Mouse (Mus musculus) adrenal gland, adult 18-20 months (tissue): ENCODE results near the gene Gm20696. TPM values are rescaled to one million over a fixed set of nuclear protein-coding genes. Genes with fewer than 3 reads are reported as not detected.

Source experiments
- DNase-seq, 2 experiments: peaks; one replicate each; pipeline ENCODE4 v3.0.0; 2021 to 2022; ENCODE audit warnings: low spot score in 2 of 2
- total RNA-seq, 2 experiments: library from RNA; stranded (reverse); gene quantifications; 1 replicate in 1 of 2; 2 replicates in 1 of 2; pipeline ENCODE4 v1.2.3; 2021

The Gm20696 gene
- total RNA-seq, 2 experiments from 2014 or later, result 2.5 to 3.0 TPM

DNA sequence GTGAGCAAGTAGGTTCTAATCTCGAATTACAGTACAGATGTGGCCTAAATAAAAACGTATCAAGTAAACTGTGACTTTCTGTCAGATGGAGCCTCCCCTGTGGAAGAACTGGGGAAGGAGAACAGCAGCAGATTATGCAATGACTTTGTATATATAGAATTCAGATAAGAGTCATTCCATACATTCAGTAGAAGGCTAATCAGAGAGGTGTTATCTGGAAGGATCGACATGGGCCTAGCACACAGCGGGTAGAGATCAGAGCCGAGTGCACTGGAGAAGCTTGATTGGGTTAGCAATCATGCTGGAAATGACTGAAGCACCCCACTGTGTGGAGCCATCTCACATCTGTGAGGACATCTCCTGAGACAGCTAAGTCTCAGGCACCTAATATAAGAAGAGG lies 294.2 kb downstream of the Gm20696 start:
- no peak for DNase-seq

DNA sequence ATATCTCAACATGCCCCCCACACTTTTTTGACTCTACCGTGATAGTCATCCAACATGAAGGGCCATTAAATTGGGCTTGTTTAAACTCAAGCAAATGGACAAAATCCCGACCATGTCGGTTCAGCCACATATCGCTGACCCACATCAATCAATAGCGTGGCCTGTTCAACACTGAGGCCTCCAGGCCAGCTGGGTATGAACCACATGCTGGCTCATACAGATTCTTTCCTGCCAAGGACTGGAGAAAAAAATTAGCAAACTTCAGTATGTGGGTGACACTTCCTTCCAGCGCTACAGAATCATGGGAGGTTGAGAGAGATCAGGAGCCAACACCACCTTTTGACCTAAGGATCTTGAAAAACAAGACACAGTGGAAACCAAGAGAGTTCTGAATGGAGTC lies 294.6 kb downstream of the Gm20696 start:
- no peak for DNase-seq

DNA sequence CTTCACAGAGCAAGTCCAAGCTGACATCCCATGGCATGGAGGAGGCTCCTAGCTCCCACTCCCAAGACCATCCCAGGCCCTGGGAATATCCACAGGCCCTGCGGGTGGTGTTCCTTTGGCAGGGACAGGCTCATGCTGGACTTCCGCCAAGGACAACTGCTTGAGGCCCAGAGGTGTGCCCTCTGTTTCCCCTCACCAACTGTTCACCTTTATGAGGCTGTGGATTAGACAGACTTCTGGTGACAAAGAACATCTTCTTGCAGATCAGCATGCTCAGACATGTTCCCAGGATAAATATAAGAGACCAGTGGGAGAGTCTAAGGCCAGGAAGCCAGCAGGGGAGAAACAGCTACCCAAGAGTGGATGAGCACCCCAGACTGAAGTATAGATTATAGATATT lies 296.7 kb downstream of the Gm20696 start:
- no peak for DNase-seq

DNA sequence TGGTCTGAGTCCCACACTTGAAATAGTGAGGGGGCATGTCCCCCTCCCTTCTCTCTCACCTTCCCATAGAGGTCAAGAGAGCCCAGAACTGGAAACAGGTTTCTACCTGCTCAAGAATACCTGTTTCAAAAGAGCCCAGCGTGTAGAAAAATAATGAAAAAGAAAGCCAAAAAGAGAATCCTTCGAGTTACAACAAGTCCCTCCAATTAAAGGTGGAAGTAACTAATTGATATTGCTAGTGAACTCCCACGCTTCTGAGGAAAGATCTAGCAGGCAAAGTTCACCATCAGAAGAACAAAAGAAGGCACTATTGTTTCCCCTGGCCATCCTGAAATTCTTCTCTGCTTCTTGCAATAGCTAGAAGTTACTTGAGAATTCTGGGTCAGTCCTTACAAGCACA lies 297.4 kb downstream of the Gm20696 start:
- no peak for DNase-seq

DNA sequence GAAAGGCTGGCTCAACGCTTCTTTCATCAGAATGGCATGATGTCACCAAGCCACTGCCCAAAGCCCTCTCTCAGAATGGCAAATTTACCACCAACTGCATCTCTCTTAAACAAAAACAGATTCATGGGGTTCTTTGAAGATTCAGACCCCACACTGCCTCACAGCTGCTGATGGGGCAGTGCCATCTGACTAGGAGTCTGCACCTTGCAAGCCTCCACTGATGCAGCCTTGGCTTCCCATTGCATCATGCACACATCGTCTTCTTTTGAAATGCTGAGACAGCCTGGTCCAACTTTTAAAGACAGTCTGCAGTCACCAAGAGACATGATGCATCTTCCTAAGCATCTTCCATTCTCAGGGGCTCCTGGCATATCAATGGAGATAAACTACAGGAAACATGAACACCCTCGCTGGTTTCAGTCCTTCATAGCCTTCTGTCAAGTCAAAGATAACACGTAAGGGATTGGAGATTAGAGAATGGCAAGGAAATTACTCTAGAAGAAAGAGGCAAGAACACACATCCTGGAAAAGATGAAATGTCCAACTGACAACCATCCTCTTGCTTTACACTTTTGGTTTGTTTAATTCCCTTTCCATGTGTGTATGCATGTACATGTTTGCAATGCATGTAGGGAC lies 298.4 kb downstream of the Gm20696 start:
- DNase-seq, result no peak

DNA sequence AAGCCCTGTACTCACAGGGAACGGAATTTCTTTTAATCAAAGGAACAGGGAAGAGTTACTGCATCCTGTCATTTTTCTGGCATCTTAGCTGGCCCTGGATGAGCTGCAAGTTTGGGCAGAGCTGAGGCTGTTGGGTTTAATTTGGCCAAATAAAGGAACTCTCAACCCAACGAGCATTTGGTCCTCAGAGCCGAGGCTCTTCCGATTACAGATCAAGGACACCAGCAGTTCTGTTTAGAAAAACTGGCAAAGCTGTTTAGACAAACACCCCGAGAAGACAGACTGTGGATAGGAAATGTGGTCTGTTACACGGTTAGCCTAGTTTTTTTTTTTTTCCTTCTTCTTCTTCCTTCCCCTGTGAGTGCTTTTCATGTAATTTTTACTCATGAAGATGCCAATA lies 302.1 kb downstream of the Gm20696 start:
- DNase-seq, result no peak

DNA sequence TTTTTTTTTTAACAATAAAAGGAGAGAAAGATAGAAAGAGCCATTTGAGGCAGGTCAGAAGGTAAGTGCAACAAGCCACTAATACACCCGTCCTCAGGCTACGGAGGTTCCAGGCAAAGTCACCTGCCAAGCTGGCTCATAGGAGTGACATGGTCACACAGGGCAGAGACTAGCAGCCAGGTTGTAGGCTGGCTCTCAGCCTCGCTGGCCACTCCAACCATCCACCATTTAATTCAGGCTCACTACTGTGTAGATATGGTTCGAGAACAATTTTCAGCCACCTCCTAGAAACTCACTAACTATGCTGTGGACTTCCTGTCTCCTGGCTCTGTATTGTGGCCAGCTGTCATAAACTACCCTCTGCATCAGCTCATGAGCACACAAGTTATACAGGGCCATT lies 306.0 kb downstream of the Gm20696 start:
- no peak for DNase-seq

DNA sequence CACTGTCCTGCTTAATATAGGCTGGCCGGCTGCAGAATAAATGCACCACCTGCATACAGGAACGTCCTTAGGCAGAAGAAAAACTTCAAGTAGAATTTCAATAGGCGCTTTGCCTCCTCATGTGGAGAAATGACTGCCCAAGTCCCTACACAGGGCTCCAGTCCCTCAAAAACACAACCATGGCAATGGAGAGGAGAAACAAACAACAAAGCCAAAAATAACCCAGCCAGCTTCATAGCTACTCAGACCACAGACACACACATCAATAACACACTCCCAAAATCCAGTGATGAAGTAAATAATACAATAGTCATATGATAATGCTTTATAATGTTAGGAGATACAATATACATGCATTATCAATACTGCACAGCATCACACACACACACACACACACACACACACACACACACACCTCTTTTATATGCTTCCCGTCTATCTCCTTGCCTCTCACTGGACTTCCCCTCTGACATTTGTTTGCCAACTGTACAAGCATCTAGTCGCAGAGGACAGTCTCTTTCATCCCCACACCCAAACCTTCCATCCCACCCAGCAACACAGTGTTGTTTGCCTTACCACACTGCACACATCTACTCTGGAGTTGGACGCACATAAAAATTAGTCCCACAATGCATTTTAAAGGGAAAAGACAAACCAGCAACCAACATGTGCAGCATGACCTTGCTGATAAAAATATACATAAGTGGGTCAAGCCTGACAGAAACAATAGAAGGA lies 306.7 kb downstream of the Gm20696 start:
- no peak for DNase-seq

DNA sequence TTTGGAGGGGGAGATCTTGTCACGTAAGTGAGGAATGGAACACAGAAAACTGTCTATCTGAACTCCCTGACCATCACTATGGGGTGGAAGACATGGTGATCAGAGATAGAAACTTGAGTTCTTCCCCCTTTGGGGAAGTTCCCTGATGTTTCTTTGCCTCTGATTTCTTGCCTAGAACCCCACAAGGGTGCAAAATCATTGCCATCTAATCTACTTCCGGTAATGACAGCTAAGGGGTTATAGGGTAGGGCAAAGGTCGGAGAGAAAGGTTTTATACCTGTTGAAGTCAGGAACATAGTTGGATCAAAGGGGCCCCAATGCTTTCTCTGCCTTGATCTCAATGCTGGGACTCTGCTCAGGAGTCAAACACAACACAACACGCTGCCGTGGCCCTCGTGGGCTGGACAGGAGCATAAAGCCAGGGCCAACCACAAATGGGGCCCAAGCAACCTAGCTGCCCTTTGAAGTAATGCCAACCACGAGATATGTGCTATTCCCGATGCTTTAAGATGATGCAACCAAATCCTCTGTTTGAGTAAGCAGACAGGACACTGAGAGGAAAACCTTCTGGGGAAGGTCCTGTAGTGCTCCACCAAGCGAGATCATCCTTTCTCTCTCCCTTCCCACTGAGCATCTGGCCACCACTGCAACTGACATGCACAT lies 307.4 kb downstream of the Gm20696 start:
- no peak for DNase-seq

DNA sequence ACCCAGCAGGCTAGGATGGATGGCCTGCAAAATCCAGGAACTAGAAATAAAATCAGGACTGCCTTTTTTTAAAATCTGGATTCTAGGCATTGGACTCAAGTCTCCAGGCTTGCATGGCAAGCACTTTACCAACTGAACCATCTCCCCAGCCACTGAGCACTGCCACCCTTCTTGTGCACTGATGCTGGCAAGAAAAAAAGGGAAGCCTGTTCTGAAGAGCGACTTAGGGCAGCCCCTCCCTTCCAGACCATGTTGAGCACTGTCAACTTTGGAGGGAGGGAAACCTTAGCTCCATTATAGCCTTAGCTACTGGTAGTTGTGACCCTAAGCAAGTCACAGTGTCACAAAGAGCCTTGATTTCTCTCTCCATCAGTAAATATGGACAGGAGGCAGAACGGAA lies 308.7 kb downstream of the Gm20696 start:
- DNase-seq, result no peak

DNA sequence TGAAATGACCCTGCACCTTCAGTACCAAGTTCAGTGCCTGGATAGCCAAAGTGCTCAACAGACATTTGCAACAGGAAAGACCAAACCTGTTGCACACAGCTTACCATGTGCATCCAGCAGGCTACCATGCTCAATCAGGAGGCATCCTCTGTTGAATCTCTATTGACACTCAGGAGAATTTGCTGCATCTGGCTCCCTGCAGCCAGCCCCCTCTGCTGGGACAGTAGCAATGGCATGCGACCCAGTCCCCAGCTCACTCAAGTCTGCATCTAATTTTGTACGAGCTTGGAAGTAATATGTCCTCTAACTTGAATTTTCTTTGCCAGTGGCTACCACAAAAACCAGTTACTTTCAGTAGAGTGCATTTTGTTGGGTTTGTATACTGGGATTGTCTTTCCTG lies 312.3 kb downstream of the Gm20696 start:
- DNase-seq, result no peak

DNA sequence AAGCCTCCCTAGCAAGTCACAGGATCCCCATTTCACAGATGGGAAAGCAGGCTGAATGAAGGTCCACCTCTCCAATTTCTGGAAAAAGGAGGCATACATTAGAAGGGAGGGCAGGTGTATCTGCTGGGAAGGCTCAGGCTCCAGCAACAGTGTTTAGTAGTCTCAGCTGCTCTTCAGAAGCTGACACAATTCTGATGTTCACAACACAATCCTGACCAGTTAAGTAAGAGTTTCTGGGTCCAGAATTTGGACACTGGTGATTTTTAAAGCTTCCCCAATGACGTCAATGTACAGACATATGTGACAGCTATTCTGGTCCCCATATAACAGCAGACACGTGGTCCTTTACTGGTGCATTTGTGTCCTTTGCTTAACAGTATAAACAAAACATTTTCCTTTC lies 313.2 kb downstream of the Gm20696 start:
- DNase-seq, result no peak

DNA sequence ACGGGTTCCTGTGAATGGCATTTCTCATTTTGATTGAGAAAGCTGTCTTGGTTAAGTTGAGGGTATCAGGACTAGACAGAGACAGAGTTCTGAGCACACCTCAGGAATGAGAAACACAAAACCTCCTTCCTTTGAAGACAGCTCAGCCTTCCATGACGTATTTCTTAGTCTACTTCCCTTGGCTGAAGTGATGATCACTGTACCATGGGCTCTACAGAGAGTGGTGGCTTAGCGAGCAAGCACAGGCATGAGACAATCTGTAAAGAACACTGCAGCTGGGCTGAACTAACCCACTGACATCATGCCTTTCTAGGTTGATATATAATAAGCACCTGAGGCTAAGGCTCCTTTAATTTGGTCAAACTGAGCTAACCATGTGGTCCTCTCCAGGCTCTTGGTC lies 316.0 kb downstream of the Gm20696 start:
- no peak for DNase-seq

DNA sequence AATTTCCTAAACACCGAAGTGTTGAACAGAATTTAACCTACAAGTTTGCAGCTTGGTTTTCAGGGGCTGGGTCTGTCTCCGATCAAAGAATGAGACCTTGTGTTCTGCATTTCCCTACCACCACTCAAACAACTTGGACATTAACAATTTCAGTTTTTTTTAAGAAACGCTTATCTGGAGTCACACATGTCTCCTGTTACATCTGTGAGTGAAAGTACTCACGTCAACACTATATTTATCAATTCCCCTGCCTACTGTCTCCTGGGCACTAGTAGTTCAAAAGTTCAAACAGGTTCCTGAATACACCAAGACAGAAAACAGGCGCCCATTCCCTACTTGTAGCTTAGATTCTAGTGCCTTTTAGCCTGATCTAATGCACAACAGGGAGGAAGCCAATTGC lies 316.4 kb downstream of the Gm20696 start:
- no peak for DNase-seq

DNA sequence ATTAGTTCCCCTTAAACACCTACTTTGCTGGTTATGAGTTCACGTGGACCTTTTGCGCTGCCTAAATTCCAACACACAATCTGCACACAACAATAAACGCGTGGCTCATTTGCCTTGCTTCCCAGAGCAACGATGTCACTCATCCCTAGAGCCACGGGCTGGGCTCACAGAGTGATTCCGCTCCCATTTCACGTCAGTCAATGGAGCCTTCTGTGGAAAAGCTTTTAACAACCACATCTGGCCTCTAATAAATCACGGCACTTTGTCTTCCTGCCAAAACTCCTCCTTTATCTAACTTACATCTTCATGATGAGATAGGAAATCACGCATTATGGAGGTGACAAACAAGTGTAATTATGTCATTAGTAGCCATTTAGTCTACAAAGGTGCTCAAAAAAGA lies 318.8 kb downstream of the Gm20696 start:
- no peak for DNase-seq

DNA sequence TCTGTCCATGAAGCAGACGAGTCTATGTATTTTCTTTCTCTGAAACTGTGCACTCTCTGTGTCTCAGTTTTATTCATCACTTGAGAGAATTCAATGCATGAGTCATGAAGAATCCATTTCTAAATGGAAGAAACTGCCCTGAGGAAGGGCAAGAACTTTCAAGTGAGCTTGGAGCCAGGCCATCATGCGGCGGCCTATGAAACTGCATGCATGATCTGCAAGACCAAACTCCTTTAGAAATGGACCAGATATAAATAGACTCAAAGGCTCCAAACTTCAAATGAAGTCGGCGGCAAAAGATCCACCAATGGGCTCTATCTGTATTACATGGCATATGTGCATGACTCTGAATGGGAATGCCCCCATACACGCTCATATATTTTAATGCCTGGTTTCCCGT lies 321.6 kb downstream of the Gm20696 start:
- DNase-seq, result no peak

DNA sequence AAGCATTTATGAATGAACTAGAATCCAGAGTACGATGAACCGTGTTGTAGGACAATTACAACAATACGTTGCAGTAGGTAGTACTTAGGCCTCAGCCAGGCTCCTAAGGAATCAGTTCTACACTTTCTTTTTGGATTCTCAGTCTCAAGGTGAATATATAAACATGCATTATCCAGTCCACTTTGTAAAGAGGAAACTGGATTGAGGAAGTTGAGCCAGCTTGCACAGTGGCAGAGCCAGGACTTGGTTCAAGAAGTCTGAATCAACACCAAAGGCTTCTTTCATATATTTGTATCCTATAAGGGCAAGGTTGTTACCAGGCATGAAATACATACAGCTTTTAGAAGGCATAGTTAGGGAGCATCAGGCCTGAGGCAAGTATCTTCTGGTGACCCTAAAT lies 322.2 kb downstream of the Gm20696 start:
- DNase-seq, result no peak

DNA sequence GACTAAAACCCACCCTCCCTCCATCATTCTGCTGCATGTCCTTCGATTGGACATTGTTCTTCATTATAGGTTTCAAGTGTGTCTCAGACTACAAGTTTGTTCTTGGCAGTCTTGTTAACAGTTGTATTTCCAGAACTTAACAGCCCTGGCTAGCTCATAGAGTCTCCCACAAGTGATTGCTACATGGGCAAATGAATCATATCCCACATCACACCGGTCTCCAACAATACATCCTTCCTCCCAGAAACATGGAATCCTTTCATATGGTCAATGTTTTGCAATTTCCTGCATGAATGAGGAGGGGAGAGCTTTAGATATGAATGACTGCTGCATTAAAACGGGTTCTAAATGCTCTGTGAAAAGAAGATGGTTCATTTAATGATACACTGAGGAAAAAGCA lies 322.8 kb downstream of the Gm20696 start:
- no peak for DNase-seq

DNA sequence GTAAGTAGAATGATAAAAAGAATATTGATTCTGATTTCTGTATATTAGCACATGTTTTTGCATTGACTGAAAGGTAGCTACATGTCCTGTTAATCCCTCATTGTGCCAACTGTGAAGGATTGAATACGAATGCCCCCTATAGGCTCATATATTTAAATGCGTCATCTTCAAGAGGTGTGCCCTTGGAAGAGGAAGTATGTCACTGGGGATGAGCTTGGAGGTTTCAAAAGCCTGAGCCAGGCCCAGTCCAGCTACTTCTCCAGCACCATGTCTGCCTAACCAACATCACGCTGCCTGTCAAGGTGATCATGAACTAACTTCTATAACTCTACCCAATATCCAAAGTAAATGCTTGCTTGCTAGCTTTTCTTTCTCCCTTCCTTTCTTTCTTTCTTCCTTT lies 324.2 kb downstream of the Gm20696 start:
- DNase-seq, result no peak

DNA sequence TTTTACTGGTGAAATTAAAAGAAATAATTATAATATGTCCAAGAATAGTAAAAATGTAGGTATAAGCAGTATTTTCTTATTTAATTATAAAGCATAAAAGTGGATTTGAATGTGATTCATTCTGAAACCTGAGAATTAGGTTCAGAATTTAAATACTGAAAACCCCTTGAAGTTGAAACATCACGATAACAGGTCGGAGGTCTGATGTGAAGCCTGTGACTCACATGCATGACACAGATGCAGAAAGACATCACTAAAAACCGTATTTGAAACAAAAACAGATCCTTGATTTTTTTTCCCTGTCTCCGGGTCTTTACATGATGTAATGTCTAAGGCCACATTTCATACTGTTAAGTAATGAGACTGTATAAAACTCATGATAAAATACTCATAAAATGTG lies 325.7 kb downstream of the Gm20696 start:
- DNase-seq, result no peak

DNA sequence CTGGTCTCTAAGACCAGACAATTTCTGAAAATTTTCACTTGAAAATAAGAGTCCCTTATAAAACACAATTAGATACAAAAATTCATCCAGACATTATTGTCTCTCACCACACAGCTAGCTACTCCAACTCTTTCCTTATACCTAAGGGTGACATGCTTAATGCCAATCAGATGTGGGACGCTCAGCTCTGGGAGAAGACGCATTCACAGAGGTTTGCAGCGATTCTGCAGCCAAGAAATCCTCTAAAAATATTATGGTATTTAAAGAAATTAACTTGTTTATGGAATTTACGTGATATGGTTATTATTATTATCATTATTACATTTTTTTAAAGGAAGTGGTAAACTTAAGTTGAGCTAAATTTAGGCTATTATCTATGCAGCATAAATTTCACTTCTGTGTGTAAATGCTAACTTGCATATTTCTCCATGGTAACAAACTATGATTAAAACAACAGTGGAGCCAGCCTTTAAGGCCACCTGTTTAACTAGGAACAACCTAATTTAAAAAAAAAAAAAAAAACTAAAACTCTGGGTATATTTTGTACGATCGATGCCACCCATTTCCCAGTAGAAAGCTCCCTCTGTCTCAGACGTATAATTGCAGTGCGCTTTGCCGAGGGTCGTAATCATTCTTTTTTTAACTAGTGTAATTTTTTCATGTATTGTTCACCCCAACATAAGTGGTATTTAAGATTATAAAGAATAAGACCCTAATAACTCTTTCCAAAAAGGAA lies 326.4 kb downstream of the Gm20696 start:
- no peak for DNase-seq

DNA sequence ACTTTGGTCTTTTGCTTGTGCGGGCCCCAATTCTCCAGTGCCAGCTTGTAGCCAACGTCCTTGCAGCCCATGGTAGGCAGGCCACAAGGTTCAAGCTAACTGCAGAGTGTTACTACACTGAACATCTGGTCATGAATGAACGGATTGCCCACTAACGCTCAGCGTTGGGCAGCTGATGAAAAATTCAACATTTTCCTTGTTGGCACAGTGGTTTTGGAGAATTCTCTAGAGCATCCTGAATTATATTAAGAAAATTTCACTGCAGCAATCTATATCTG lies 327.3 kb downstream of the Gm20696 start:
- no peak for DNase-seq
